Mouse (Mus musculus) heart, embryonic 11.5 days (tissue): ENCODE data around the gene Sycp2l. TPM values are rescaled to one million over a fixed set of nuclear protein-coding genes. Genes with fewer than 3 reads are reported as not detected.
"Not testable (repeated sequence)": the region's sequence is repeated elsewhere in the genome, so short reads cannot be mapped to it uniquely, and the experiment has no call there.

Experiments
- ATAC-seq: fragments of 200-750 bp; cut with Nextera tagmentation; replicated peaks from 2 replicates; pipeline ENCODE4 v1.8.0; 2017; ENCODE audit warnings: moderate library complexity; ENCODE audit not compliant: insufficient number of reproducible peaks, low FRiP score, low TSS enrichment
- H3K27ac ChIP-seq: fragments of 300-500 bp; sonication (generic); 2 replicates; pipeline ENCODE4 v1.5.1; 2014; ENCODE audit warnings: mild to moderate bottlenecking, low read depth, low read length
- H3K27me3 ChIP-seq: fragments of 300-500 bp; sonication (generic); 2 replicates; pipeline ENCODE4 v1.6.1; 2014; ENCODE audit warnings: mild to moderate bottlenecking, low read length, mixed read lengths; ENCODE audit not compliant: control insufficient read depth, insufficient read depth
- H3K36me3 ChIP-seq: fragments of 300-500 bp; sonication (generic); 2 replicates; pipeline ENCODE4 v1.6.1; 2014; ENCODE audit warnings: mild to moderate bottlenecking, low read length, moderate library complexity, mixed read lengths; ENCODE audit not compliant: control insufficient read depth, insufficient read depth
- H3K4me1 ChIP-seq: fragments of 300-500 bp; sonication (generic); 2 replicates; pipeline ENCODE4 v1.6.1; 2014; ENCODE audit warnings: low read length; ENCODE audit not compliant: control insufficient read depth, insufficient read depth
- H3K4me2 ChIP-seq: fragments of 300-500 bp; sonication (generic); 2 replicates; pipeline ENCODE4 v1.6.1; 2014; ENCODE audit warnings: mild to moderate bottlenecking, moderate library complexity
- H3K4me3 ChIP-seq: fragments of 300-500 bp; sonication (generic); 2 replicates; pipeline ENCODE4 v1.5.1; 2014; ENCODE audit warnings: low read depth, low read length
- H3K9ac ChIP-seq: fragments of 300-500 bp; sonication (generic); 2 replicates; pipeline ENCODE4 v1.6.1; 2014; ENCODE audit warnings: mild to moderate bottlenecking, low read depth, low read length, moderate library complexity
- H3K9me3 ChIP-seq: fragments of 300-500 bp; sonication (generic); replicated peaks from 2 replicates; pipeline ENCODE4 v1.6.1; 2016; ENCODE audit warnings: low read length; ENCODE audit not compliant: control insufficient read depth
- WGBS: fragments of 180-500 bp; shearing (Covaris S2); extraction: QIAGEN DNeasy Blood & Tissue Kit; methylation state at CpG from one replicate; pipeline ENCODE4 v1.1.7; 2014; ENCODE audit not compliant: insufficient replicate concordance; 5-methylcytosine and 5-hydroxymethylcytosine counted together
- polyA plus RNA-seq: library from polyadenylated mRNA; unstranded; fragments of >200 nt; fragmentation: Nextera tagmentation; extraction: Ambion mirVana; gene quantifications from 2 replicates; pipeline ENCODE4 v1.2.1, GENCODE M21; 2014

The Sycp2l gene
- polyA plus RNA-seq, 1 experiment from 2014 or later, result not detected

DNA sequence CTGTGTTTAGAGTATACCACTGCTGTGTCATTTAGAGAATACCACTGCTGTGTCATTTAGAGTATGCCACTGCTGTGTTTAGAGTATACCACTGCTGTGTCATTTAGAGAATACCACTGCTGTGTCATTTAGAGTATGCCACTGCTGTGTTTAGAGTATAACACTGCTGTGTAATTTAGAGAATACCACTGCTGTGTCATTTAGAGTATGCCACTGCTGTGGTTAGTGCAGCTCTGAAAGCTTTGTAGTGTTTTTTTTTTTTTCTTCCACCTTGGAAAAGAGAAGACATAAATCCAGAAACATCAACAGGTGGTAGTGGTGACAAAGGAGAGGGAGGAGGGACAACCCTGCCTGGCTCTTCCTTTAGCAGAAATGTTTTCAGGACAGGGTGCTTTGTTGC, 91.5 kb downstream of the Sycp2l start:
- not testable (repeated sequence) for H3K27me3 ChIP-seq, H3K4me3 ChIP-seq, H3K4me1 ChIP-seq, H3K36me3 ChIP-seq, H3K9me3 ChIP-seq, H3K27ac ChIP-seq, H3K4me2 ChIP-seq, ATAC-seq, H3K9ac ChIP-seq

DNA sequence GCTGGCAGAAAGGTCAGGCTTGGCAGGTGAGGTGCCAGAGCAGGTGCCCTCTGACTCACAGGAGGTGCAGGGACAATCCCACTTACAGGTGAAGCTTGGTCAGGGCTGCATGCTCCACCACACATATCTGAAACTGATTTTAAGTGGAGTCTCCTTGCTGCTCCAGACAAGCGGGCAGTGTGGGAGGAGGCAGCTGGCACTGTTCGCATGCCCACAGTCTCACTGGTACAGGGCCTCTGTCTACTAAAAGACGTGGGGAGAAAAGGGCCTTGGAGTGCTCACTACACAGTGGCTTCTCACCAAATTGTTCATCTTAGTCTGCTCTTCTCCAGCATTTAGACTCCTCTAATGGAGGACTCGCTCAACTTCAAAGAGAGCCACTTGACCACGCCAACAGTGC, 92.1 kb downstream of the Sycp2l start:
- ATAC-seq, result no peak
- no peak overlapping the region for H3K27ac ChIP-seq
- H3K9ac ChIP-seq, result no peak overlapping the region
- H3K27me3 ChIP-seq, result no peaks in the 10 kb centered on the region
- no peaks in the 10 kb centered on the region for H3K36me3 ChIP-seq
- H3K4me3 ChIP-seq, result no peak overlapping the region
- no peaks in the 10 kb centered on the region for H3K9me3 ChIP-seq
- 78% methylated on average over 5 of the region's 5 CpGs for WGBS
- no peak overlapping the region for H3K4me2 ChIP-seq
- no peaks in the 10 kb centered on the region for H3K4me1 ChIP-seq

GRCm38 (mm10) chr13:41211276-41211675, 97.2 kb downstream of the Sycp2l start:
- WGBS, result 66% methylated on average over 4 of the region's 4 CpGs
- H3K9ac ChIP-seq, result no peak overlapping the region
- ATAC-seq, result no peak

GRCm38 (mm10) chr13:41212558-41213322, 98.6 kb downstream of the Sycp2l start:
- Histone ChIP-seq H3K9ac (no peak overlapping the region), H3K27me3 (no peaks in the 10 kb centered on the region), H3K27ac (no peak overlapping the region), H3K36me3 (no peaks in the 10 kb centered on the region), H3K9me3 (no peaks in the 10 kb centered on the region), H3K4me1 (no peaks in the 10 kb centered on the region), H3K4me2 (no peak overlapping the region), H3K4me3 (no peak overlapping the region)
- 64% methylated on average over 6 of the region's 6 CpGs for WGBS
- no peak for ATAC-seq

More at GRCm38 (mm10) chr13:41211276-41211675, 97.2 kb downstream of the Sycp2l start:
- Histone ChIP-seq H3K36me3 (no peaks in the 10 kb centered on the region), H3K4me3 (no peak overlapping the region), H3K4me1 (no peaks in the 10 kb centered on the region), H3K4me2 (no peak overlapping the region), H3K9me3 (no peaks in the 10 kb centered on the region), H3K27me3 (no peaks in the 10 kb centered on the region), H3K27ac (no peak overlapping the region)

DNA sequence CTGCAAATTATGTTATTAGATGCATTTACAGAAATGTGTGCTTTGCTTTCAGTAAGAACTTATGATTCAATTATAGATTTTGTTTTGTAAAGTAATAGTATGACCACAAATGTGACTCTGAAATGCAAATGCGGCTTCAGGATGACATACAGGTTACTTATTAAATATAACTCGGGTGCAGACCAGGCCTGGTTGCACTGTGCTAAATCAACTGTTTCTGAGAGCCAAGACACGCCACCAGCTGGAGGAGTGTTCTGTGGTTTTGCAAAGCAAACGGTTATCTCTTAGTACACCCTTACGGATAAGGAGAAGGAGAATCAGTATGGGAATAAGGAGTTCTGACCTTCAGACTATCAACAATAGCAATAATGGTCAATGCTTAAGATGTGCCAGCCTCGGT, 101.6 kb downstream of the Sycp2l start:
- no peak for ATAC-seq
- no peaks in the 10 kb centered on the region for H3K36me3 ChIP-seq
- no peak overlapping the region for H3K27ac ChIP-seq
- no peaks in the 10 kb centered on the region for H3K4me1 ChIP-seq
- no peak overlapping the region for H3K4me3 ChIP-seq
- H3K9me3 ChIP-seq, result no peaks in the 10 kb centered on the region
- no peak overlapping the region for H3K9ac ChIP-seq
- H3K27me3 ChIP-seq, result peaks cover 3% of the 10 kb centered on the region; the same call in 1 of the 2 replicates
- no peak overlapping the region for H3K4me2 ChIP-seq
- 70% methylated on average over 6 of the region's 6 CpGs for WGBS

DNA sequence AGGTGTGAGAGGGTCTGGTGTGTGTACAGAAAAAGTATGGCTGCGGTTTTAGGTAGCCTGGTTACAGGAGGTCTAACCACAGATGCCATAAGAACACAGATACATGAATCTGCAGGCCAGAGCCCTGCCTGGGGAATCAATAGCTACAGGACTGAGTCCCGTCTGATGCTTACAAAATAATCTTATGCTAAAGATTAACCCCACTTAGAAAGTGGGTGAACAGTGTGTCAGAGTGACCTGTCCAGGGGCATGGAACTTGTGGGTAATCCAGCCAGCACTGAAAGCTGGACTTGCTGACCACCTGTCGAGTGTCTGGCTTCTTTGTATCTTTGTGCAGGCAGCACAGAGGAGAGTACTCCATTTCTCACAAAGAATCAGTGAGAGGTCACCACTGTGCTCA, 102.1 kb downstream of the Sycp2l start:
- Histone ChIP-seq H3K27ac (no peak overlapping the region), H3K4me1 (no peaks in the 10 kb centered on the region), H3K4me3 (no peak overlapping the region), H3K9me3 (no peaks in the 10 kb centered on the region), H3K4me2 (no peak overlapping the region), H3K27me3 (peaks cover 3% of the 10 kb centered on the region; the same call in 1 of the 2 replicates), H3K9ac (no peak overlapping the region), H3K36me3 (no peaks in the 10 kb centered on the region)
- ATAC-seq, result no peak
- 66% methylated on average over 3 of the region's 3 CpGs for WGBS

DNA sequence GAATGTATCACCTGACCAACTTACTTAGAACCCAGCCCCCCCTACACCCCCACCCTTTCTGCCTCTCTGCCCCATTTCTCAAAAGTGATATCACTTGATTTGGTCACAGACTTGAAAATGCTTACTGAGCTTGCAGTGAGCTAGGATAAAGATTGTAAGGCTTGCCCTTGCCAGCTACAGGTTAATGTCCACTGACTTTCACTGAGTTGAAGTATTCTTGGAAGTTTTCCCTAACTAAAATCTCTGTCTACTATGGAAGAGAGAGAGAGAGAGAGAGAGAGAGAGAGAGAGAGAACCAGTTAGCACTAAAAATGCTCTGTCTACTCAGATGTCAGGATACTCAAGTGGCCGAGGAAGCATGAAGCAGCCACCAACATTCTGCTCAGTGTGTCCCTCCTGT, 104.9 kb downstream of the Sycp2l start:
- no peaks in the 10 kb centered on the region; the same call in 1 of the 2 replicates for H3K9me3 ChIP-seq
- no peaks in the 10 kb centered on the region for H3K4me1 ChIP-seq
- no peak overlapping the region for H3K9ac ChIP-seq
- H3K4me3 ChIP-seq, result no peak overlapping the region
- no peak overlapping the region for H3K27ac ChIP-seq
- H3K27me3 ChIP-seq, result peaks cover 3% of the 10 kb centered on the region; the same call in 1 of the 2 replicates
- WGBS, result 44% methylated on average over 1 of the region's 1 CpGs
- H3K4me2 ChIP-seq, result no peak overlapping the region
- ATAC-seq, result no peak
- H3K36me3 ChIP-seq, result no peaks in the 10 kb centered on the region

DNA sequence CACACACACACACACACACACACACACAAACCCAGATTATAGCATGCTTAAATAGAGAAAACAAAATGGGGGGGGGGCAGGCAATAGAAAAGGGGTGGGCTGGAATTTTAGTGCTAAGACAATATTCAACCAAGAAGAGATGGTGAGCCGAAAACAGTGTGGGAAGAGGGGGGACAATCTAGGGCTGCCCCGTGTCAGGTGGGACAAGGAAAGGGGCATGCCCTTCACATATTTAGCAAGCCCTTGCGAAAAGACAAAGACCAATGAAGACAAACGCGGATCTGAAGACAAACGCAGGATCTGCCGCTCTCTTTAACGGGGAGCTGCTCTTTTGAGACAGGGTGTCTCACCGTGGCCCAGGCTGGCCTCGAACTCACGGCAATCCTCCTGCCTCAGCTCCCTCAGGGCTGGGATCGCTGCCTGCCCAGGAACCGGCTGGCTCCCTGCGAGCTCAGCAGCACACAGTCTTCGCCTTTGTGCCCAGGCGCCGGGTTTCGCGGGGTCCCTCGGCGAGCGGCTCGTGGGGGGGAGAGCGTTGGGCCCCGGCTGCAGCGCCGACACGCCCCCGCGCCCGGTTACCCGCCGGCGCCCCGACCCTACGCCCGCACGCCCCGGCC, 105.7 kb downstream of the Sycp2l start:
- peaks cover 3% of the 10 kb centered on the region; the same call in 1 of the 2 replicates for H3K27me3 ChIP-seq
- H3K9me3 ChIP-seq, result no peaks in the 10 kb centered on the region; the same call in 1 of the 2 replicates
- peak overlapping the region; percentile 62 for H3K4me2 ChIP-seq
- 4% methylated on average over 39 of the region's 39 CpGs for WGBS
- H3K27ac ChIP-seq, result no peak overlapping the region
- no peaks in the 10 kb centered on the region for H3K4me1 ChIP-seq
- H3K36me3 ChIP-seq, result no peaks in the 10 kb centered on the region
- peak overlapping the region; percentile 69 for H3K9ac ChIP-seq
- H3K4me3 ChIP-seq, result peak overlapping the region; percentile 48
- ATAC-seq, result peak; percentile 24; the same call in 1 of the 2 replicates
